ENCODE assay signal across 1 mouse cellular context in the genomic region with DNA sequence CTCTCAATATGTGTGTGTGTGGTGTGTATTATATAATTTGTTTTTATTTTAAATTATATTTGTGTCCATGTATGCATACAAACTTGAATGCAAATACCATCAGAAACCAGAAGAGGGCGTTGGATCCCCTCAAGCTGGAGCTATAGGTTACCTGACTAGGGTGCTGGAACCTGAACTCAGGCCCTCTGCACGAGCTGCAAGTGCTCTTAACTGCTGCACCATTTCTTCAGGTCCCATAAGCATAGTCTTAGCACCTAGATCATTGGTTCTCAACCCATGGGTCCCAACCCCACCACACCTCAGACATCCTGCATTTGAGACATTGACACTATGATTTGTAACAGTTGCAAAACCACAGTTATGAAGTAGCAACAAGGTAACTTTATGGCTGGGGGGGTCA.
TF ChIP-seq lines count a peak whose summit lies in the region.

No protein-coding gene starts in this region.

TF ChIP-seq in MEL, 35 proteins besides CTCF, POLR2A, EP300 and RAD21:
- TF ChIP-seq ZC3H11A (IDR thresholded peaks at IDR 0.05; ENCODE audit: low read depth, low read length) (peak; percentile 31), SMC3 (IDR thresholded peaks at IDR 0.05; ENCODE audit: low read depth, low read length) (peak; percentile 30), ZMIZ1 (IDR thresholded peaks at IDR 0.05; ENCODE audit: low read depth, low read length) (no peak), TBP (IDR thresholded peaks at IDR 0.05; ENCODE audit: low read depth, low read length) (no peak)
TF ChIP-seq in MEL: peak in this region for 2.
